8 mouse cellular contexts compared by ENCODE assay signal in the genomic region with DNA sequence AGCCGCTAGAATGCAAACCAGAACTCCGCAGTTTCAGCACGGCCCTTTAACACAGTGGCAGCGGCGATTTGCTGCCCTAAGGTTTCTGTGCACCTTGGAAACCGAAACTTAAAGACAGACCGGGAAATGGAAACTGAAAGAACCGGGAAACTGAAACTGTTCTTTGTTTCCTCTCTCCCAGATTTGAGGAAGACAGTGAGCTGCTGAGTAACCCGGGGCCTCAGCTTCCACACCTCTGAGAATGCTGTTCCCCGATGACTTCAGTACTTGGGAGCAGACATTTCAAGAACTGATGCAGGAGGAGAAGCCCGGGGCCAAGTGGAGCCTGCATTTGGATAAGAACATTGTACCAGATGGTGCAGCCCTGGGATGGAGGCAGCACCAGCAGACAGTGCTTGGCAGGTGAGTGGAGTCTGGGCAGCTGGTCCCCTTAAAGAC.
DNase-seq lines count a peak whose midpoint lies in the region; ATAC-seq and TF ChIP-seq lines count a peak whose summit lies in the region.

No protein-coding gene starts in this region.

- peak overlapping the region; percentile 31 for H3K4me3 ChIP-seq in embryonic facial prominence, embryonic 13.5 days
- H3K4me3 ChIP-seq in heart, embryonic 14.5 days (ENCODE audit: control insufficient read depth in 1 of 2, insufficient read depth in 1 of 2, low read depth in 1 of 2, low read length in 2 of 2) = peak overlapping the region; percentile 33 to 34
- peak overlapping the region; percentile 36 for H3K4me3 ChIP-seq in kidney, embryonic 16.5 days (ENCODE audit: low read length)
- H3K4me3 ChIP-seq in liver, embryonic 12.5 days = peak overlapping the region; percentile 28
- no peak overlapping the region for H3K4me3 ChIP-seq in myocyte

- no peak overlapping the region for H3K27ac ChIP-seq in embryonic facial prominence, embryonic 13.5 days
- H3K27ac ChIP-seq in heart, embryonic 14.5 days (replicated peaks in 1 of 2; ENCODE audit: control insufficient read depth in 1 of 2, insufficient read depth in 1 of 2, low read depth in 2 of 2, low read length in 2 of 2) = no peak overlapping the region
- H3K27ac ChIP-seq in kidney, embryonic 16.5 days (ENCODE audit: low read length) = no peak overlapping the region
- H3K27ac ChIP-seq in liver, embryonic 12.5 days = no peak overlapping the region

- no peak for ATAC-seq in embryonic facial prominence, embryonic 13.5 days (ENCODE audit: insufficient number of reproducible peaks, insufficient read depth, low FRiP score, low TSS enrichment, low read depth)
- ATAC-seq in heart, embryonic 14.5 days (ENCODE audit: insufficient number of reproducible peaks, insufficient read depth, low FRiP score, low read depth) = no peak
- peak; percentile 39; the same call in 1 of the 2 replicates for ATAC-seq in kidney, embryonic 16.5 days (ENCODE audit: low FRiP score, low TSS enrichment)
- no peak for ATAC-seq in liver, embryonic 12.5 days

- H3K9ac ChIP-seq in embryonic facial prominence, embryonic 13.5 days = peak overlapping the region; percentile 58
- peak overlapping the region; percentile 55; the same call in 1 of the 2 replicates for H3K9ac ChIP-seq in heart, embryonic 14.5 days (ENCODE audit: low read length)
- H3K9ac ChIP-seq in kidney, embryonic 16.5 days (replicated peaks; ENCODE audit: low read length) = peak overlapping the region; percentile 47
- no peak overlapping the region for H3K9ac ChIP-seq in liver, embryonic 12.5 days

- WGBS in embryonic facial prominence, embryonic 13.5 days = 23% methylated on average over 11 of the region's 11 CpGs
- 23% methylated on average over 11 of the region's 11 CpGs for WGBS in heart, embryonic 14.5 days
- WGBS in kidney, embryonic 16.5 days = 31% methylated on average over 11 of the region's 11 CpGs
- WGBS in liver, embryonic 12.5 days (ENCODE audit: insufficient replicate concordance) = 23% methylated on average over 11 of the region's 11 CpGs

- H3K36me3 ChIP-seq in embryonic facial prominence, embryonic 13.5 days = no peaks in the 10 kb centered on the region
- no peaks in the 10 kb centered on the region for H3K36me3 ChIP-seq in heart, embryonic 14.5 days (ENCODE audit: control insufficient read depth, insufficient read depth, low read length)
- no peaks in the 10 kb centered on the region for H3K36me3 ChIP-seq in kidney, embryonic 16.5 days (ENCODE audit: insufficient read depth, low read length)
- H3K36me3 ChIP-seq in liver, embryonic 12.5 days = no peaks in the 10 kb centered on the region
- no peaks in the 10 kb centered on the region for H3K36me3 ChIP-seq in myocyte (ENCODE audit: control insufficient read depth, insufficient read depth)

- H3K4me2 ChIP-seq in embryonic facial prominence, embryonic 13.5 days = peak overlapping the region; percentile 54
- peak overlapping the region; percentile 56 for H3K4me2 ChIP-seq in heart, embryonic 14.5 days (ENCODE audit: low read length)
- peak overlapping the region; percentile 44 for H3K4me2 ChIP-seq in kidney, embryonic 16.5 days (replicated peaks; ENCODE audit: low read depth, low read length)
- peak overlapping the region; percentile 39 for H3K4me2 ChIP-seq in liver, embryonic 12.5 days
- H3K4me2 ChIP-seq in myocyte (ENCODE audit: low read depth) = peak overlapping the region; percentile 43

- no peaks in the 10 kb centered on the region for H3K9me3 ChIP-seq in embryonic facial prominence, embryonic 13.5 days
- H3K9me3 ChIP-seq in heart, embryonic 14.5 days (ENCODE audit: control insufficient read depth, low read length) = no peaks in the 10 kb centered on the region
- peaks cover 5% of the 10 kb centered on the region; the same call in 1 of the 2 replicates for H3K9me3 ChIP-seq in kidney, embryonic 16.5 days (ENCODE audit: low read length)
- H3K9me3 ChIP-seq in liver, embryonic 12.5 days (replicated peaks) = no peaks in the 10 kb centered on the region

- no peaks in the 10 kb centered on the region for H3K27me3 ChIP-seq in embryonic facial prominence, embryonic 13.5 days
- H3K27me3 ChIP-seq in heart, embryonic 14.5 days (ENCODE audit: control insufficient read depth, insufficient read depth, low read length) = no peaks in the 10 kb centered on the region
- no peaks in the 10 kb centered on the region for H3K27me3 ChIP-seq in kidney, embryonic 16.5 days (ENCODE audit: insufficient read depth, low read length)
- H3K27me3 ChIP-seq in liver, embryonic 12.5 days (replicated peaks) = no peaks in the 10 kb centered on the region
- no peaks in the 10 kb centered on the region for H3K27me3 ChIP-seq in myocyte (ENCODE audit: control insufficient read depth, insufficient read depth, insufficient read length)

- no peak for TF ChIP-seq POLR2A in myocyte (IDR thresholded peaks at IDR 0.05; ENCODE audit: insufficient read length, low read depth)

- DNase-seq in B cell, adult 2 months = peak; percentile 68 to 77
- peak; percentile 30 for DNase-seq in adrenal gland, adult 8-10 months
- DNase-seq in testis, postnatal 14 days (ENCODE audit: low spot score) = peak; percentile 6

- no peak overlapping the region for H3ac ChIP-seq in myocyte (ENCODE audit: control insufficient read depth, insufficient read length)

- H3K4me1 ChIP-seq in embryonic facial prominence, embryonic 13.5 days = peaks cover 7% of the 10 kb centered on the region; the same call in 1 of the 2 replicates
- peaks cover 2 to 3% of the 10 kb centered on the region in 2 experiments; a peak in 1 of 4 replicates for H3K4me1 ChIP-seq in heart, embryonic 14.5 days (ENCODE audit: control insufficient read depth in 2 of 2, insufficient read depth in 2 of 2, low read length in 2 of 2)
- H3K4me1 ChIP-seq in kidney, embryonic 16.5 days (ENCODE audit: insufficient read depth, low read length) = no peaks in the 10 kb centered on the region
- no peaks in the 10 kb centered on the region for H3K4me1 ChIP-seq in liver, embryonic 12.5 days

- no peaks in the 10 kb centered on the region for H3K79me2 ChIP-seq in myocyte (ENCODE audit: control insufficient read depth, insufficient read depth)

TF ChIP-seq in myocyte, 11 proteins besides CTCF, POLR2A, EP300 and RAD21:
- TF ChIP-seq MYOD1 (IDR thresholded peaks at IDR 0.05; ENCODE audit: control insufficient read depth in 1 of 3, insufficient read length in 2 of 3, low read depth in 2 of 3) (no peak), TCF12 (IDR thresholded peaks at IDR 0.05; ENCODE audit: insufficient read depth, poor library complexity, severe bottlenecking) (no peak), MAX (IDR thresholded peaks at IDR 0.05; ENCODE audit: low read depth) (no peak), SRF (IDR thresholded peaks at IDR 0.05; ENCODE audit: control insufficient read depth, insufficient read length, low read depth) (no peak), TCF3 (IDR thresholded peaks at IDR 0.05; ENCODE audit: insufficient read length, low read depth) (no peak), CEBPB (IDR thresholded peaks at IDR 0.05; ENCODE audit: insufficient read depth, poor library complexity, severe bottlenecking) (no peak)

Comparison
In these comparisons a context has a peak if more than half of its experiments do, and no peak if none do; other contexts are left out.
1. DNase-seq: peak in every context shown above with its lines; median percentile 72 in B cell, adult 2 months; 30 in adrenal gland, adult 8-10 months; 6 in testis, postnatal 14 days.